Mouse (Mus musculus): Measurements from ENCODE around the gene Ikzf5. TPM values are rescaled to one million over a fixed set of nuclear protein-coding genes. Genes with fewer than 3 reads are reported as not detected.
"Not testable (repeated sequence)": the region's sequence is repeated elsewhere in the genome, so short reads cannot be mapped to it uniquely, and the experiment has no call there.

Ikzf5 gene
- polyA plus RNA-seq, 1 experiment from 2014 or later: 13.2 TPM

- H3K9ac ChIP-seq: peak overlapping the region; percentile 72
- H3K9me3 ChIP-seq: no peaks in the 10 kb centered on the region
- 3% methylated on average over 16 of the region's 16 CpGs for WGBS
- peak overlapping the region; percentile 63 for H3K4me3 ChIP-seq
- 0 out of 2 replicates have a peak, but pooled peaks cover 2% of the 10 kb centered on the region for H3K36me3 ChIP-seq
- H3K4me1 ChIP-seq: peaks cover 16% of the 10 kb centered on the region
- H3K27me3 ChIP-seq: no peaks in the 10 kb centered on the region
- H3K4me2 ChIP-seq: peak overlapping the region; percentile 79
- H3K27ac ChIP-seq: no peak overlapping the region
- ATAC-seq (ENCODE audit: borderline replicate concordance, extremely low read depth, low FRiP score, low TSS enrichment): no peak
These were observed 867 bp downstream of the Ikzf5 start for GRCm38 (mm10) chr7:131409321-131409987.

GRCm38 (mm10) chr7:131391761-131392160 is 18.6 kb downstream of the Ikzf5 start:
- 77% methylated on average over 7 of the region's 7 CpGs for WGBS
- ATAC-seq (ENCODE audit: borderline replicate concordance, extremely low read depth, low FRiP score, low TSS enrichment); H3K4me2 ChIP-seq; H3K9me3 ChIP-seq; H3K4me1 ChIP-seq; H3K4me3 ChIP-seq; H3K9ac ChIP-seq; H3K27ac ChIP-seq; H3K27me3 ChIP-seq: not testable (repeated sequence)
- H3K36me3 ChIP-seq: peaks cover 32% of the 10 kb centered on the region; the same call in 1 of the 2 replicates

- Histone ChIP-seq H3K27ac (peak overlapping the region; percentile 95), H3K4me1 (peaks cover 10% of the 10 kb centered on the region), H3K27me3 (no peaks in the 10 kb centered on the region), H3K9me3 (no peaks in the 10 kb centered on the region), H3K9ac (peak overlapping the region; percentile 82), H3K4me2 (peak overlapping the region; percentile 62), H3K36me3 (peaks cover 11% of the 10 kb centered on the region), H3K4me3 (peak overlapping the region; percentile 64)
- WGBS: 67% methylated on average over 9 of the region's 9 CpGs
- ATAC-seq (ENCODE audit: borderline replicate concordance, extremely low read depth, low FRiP score, low TSS enrichment): no peak
These were observed 38.3 kb downstream of the Ikzf5 start for GRCm38 (mm10) chr7:131371880-131372651.

- Histone ChIP-seq H3K27me3 (no peaks in the 10 kb centered on the region), H3K9me3 (no peaks in the 10 kb centered on the region), H3K4me3 (peak overlapping the region; percentile 64), H3K36me3 (peaks cover 11% of the 10 kb centered on the region), H3K4me1 (peaks cover 10% of the 10 kb centered on the region), H3K27ac (peak overlapping the region; percentile 95), H3K9ac (peak overlapping the region; percentile 82), H3K4me2 (peak overlapping the region; percentile 62)
- ATAC-seq (ENCODE audit: borderline replicate concordance, extremely low read depth, low FRiP score, low TSS enrichment): no peak; the same call in 1 of the 2 replicates
- 4% methylated on average over 9 of the region's 9 CpGs for WGBS
These were observed 38.9 kb downstream of the Ikzf5 start for GRCm38 (mm10) chr7:131371470-131371860.

GRCm38 (mm10) chr7:131370648-131371469 is 39.5 kb downstream of the Ikzf5 start, which contains the start of gene Pstk:
TSS of gene Pstk (plus strand) at chr7:131371141.
- Histone ChIP-seq H3K4me3 (peak within 1 kb of the TSS; percentile 64), H3K36me3 (peaks cover 11% of the 10 kb centered on the region), H3K27me3 (no peaks in the 10 kb centered on the region), H3K27ac (peak within 1 kb of the TSS; percentile 95), H3K9me3 (no peaks in the 10 kb centered on the region), H3K4me1 (peaks cover 10% of the 10 kb centered on the region), H3K4me2 (peak within 1 kb of the TSS; percentile 62), H3K9ac (peak within 1 kb of the TSS; percentile 82)
- 3% methylated on average over 47 of the region's 47 CpGs for WGBS
- peak; percentile 98 for ATAC-seq (ENCODE audit: borderline replicate concordance, extremely low read depth, low FRiP score, low TSS enrichment)

- Histone ChIP-seq H3K9me3 (no peaks in the 10 kb centered on the region), H3K27me3 (no peaks in the 10 kb centered on the region), H3K4me1 (peaks cover 13% of the 10 kb centered on the region), H3K4me2 (no peak overlapping the region), H3K9ac (no peak overlapping the region), H3K36me3 (no peaks in the 10 kb centered on the region), H3K27ac (no peak overlapping the region), H3K4me3 (no peak overlapping the region)
- ATAC-seq (ENCODE audit: borderline replicate concordance, extremely low read depth, low FRiP score, low TSS enrichment): no peak
- 77% methylated on average over 8 of the region's 8 CpGs for WGBS
These were observed 46.2 kb downstream of the Ikzf5 start for GRCm38 (mm10) chr7:131364131-131364530.

- peaks cover 8% of the 10 kb centered on the region; the same call in 1 of the 2 replicates for H3K36me3 ChIP-seq
- WGBS: under 1% methylated on average over 55 of the region's 55 CpGs
- ATAC-seq (ENCODE audit: borderline replicate concordance, extremely low read depth, low FRiP score, low TSS enrichment): peak; percentile 99
These were observed 47.6 kb downstream of the Ikzf5 start, which contains the start of gene 2310057M21Rik for GRCm38 (mm10) chr7:131362615-131363300. TSS of gene 2310057M21Rik (minus strand) at chr7:131362759.

GRCm38 (mm10) chr7:131362269-131362614 is 48.1 kb downstream of the Ikzf5 start:
- peak overlapping the region; percentile 93 for H3K4me3 ChIP-seq
- no peaks in the 10 kb centered on the region for H3K27me3 ChIP-seq
- peak overlapping the region; percentile 85 for H3K4me2 ChIP-seq
- H3K36me3 ChIP-seq: peaks cover 12% of the 10 kb centered on the region
- peak overlapping the region; percentile 97 for H3K27ac ChIP-seq
- peak; percentile 83 for ATAC-seq (ENCODE audit: borderline replicate concordance, extremely low read depth, low FRiP score, low TSS enrichment)
- 2% methylated on average over 35 of the region's 35 CpGs for WGBS
- H3K9ac ChIP-seq: peak overlapping the region; percentile 95
- H3K9me3 ChIP-seq: no peaks in the 10 kb centered on the region
- H3K4me1 ChIP-seq: peaks cover 13% of the 10 kb centered on the region

More at GRCm38 (mm10) chr7:131362615-131363300, 47.6 kb downstream of the Ikzf5 start, which contains the start of gene 2310057M21Rik:
- H3K9me3 ChIP-seq: no peaks in the 10 kb centered on the region
- peak within 1 kb of the TSS; percentile 85 for H3K4me2 ChIP-seq
- peak within 1 kb of the TSS; percentile 97 for H3K27ac ChIP-seq
- H3K9ac ChIP-seq: peak within 1 kb of the TSS; percentile 95
- peak within 1 kb of the TSS; percentile 93 for H3K4me3 ChIP-seq
- no peaks in the 10 kb centered on the region for H3K27me3 ChIP-seq
- H3K4me1 ChIP-seq: peaks cover 13% of the 10 kb centered on the region

- no peak for ATAC-seq (ENCODE audit: borderline replicate concordance, extremely low read depth, low FRiP score, low TSS enrichment)
- WGBS: 92% methylated on average over 13 of the region's 13 CpGs
- no peak overlapping the region for H3K27ac ChIP-seq
- no peak overlapping the region for H3K9ac ChIP-seq
- H3K36me3 ChIP-seq: peaks cover 46% of the 10 kb centered on the region
- H3K9me3 ChIP-seq: no peaks in the 10 kb centered on the region
- H3K4me1 ChIP-seq: peaks cover 3% of the 10 kb centered on the region
- no peak overlapping the region for H3K4me2 ChIP-seq
- H3K27me3 ChIP-seq: no peaks in the 10 kb centered on the region
- H3K4me3 ChIP-seq: no peak overlapping the region
These were observed 54.2 kb downstream of the Ikzf5 start for GRCm38 (mm10) chr7:131356105-131356504.

GRCm38 (mm10) chr7:131345856-131346541 is 64.3 kb downstream of the Ikzf5 start:
- peaks cover 52% of the 10 kb centered on the region for H3K36me3 ChIP-seq
- H3K4me3 ChIP-seq: no peak overlapping the region
- 78% methylated on average over 7 of the region's 7 CpGs for WGBS
- no peaks in the 10 kb centered on the region for H3K27me3 ChIP-seq
- no peak for ATAC-seq (ENCODE audit: borderline replicate concordance, extremely low read depth, low FRiP score, low TSS enrichment)
- H3K9ac ChIP-seq: no peak overlapping the region
- H3K27ac ChIP-seq: no peak overlapping the region
- no peaks in the 10 kb centered on the region for H3K4me1 ChIP-seq
- no peak overlapping the region for H3K4me2 ChIP-seq
- H3K9me3 ChIP-seq: no peaks in the 10 kb centered on the region
